11 mouse cellular contexts compared by ENCODE assay signal in genomic region chr2:181777715-181778114, GRCm38 (mm10). TPM values are rescaled to one million over a fixed set of nuclear protein-coding genes. Genes with fewer than 3 reads are reported as not detected.
DNase-seq lines count a peak whose midpoint lies in the region; ATAC-seq and TF ChIP-seq lines count a peak whose summit lies in the region.
"Had no signal": no experiment of that assay in that cellular context is flagged by ENCODE, and none has a peak within 500 bp of the region (broad histone marks: within the 10 kb centered on the region; RNA-seq: fewer than 3 reads in every experiment).

No protein-coding gene starts in this region.

- no peak overlapping the region for H3K27ac ChIP-seq in liver, embryonic 12.5 days
- H3K27ac ChIP-seq in ES-Bruce4 (ENCODE audit: insufficient read depth, low read length), result no peak overlapping the region
- H3K27ac ChIP-seq in embryonic facial prominence, embryonic 10.5 days (replicated peaks), result no peak overlapping the region
- H3K27ac ChIP-seq: embryonic facial prominence, embryonic 15.5 days; hindbrain, embryonic 15.5 days had no signal

- H3K4me1 ChIP-seq in liver, embryonic 12.5 days, result no peaks in the 10 kb centered on the region
- no peaks in the 10 kb centered on the region for H3K4me1 ChIP-seq in ES-Bruce4 (ENCODE audit: control insufficient read depth, insufficient read depth, low read length)
- H3K4me1 ChIP-seq in embryonic facial prominence, embryonic 10.5 days, result peaks cover 3% of the 10 kb centered on the region; the same call in 1 of the 2 replicates
- H3K4me1 ChIP-seq: embryonic facial prominence, embryonic 15.5 days had no signal

- peak; percentile 36 for TF ChIP-seq CTCF in ES-Bruce4 (IDR thresholded peaks at IDR 0.05; ENCODE audit: low read depth, low read length)

- no peak overlapping the region for H3K4me3 ChIP-seq in liver, embryonic 12.5 days
- H3K4me3 ChIP-seq in ES-Bruce4 (ENCODE audit: low read depth, low read length), result no peak overlapping the region
- no peak overlapping the region for H3K4me3 ChIP-seq in embryonic facial prominence, embryonic 10.5 days
- H3K4me3 ChIP-seq: embryonic facial prominence, embryonic 15.5 days; hindbrain, embryonic 15.5 days had no signal

- no peak overlapping the region for H3K9ac ChIP-seq in liver, embryonic 12.5 days
- no peak overlapping the region for H3K9ac ChIP-seq in ES-Bruce4 (ENCODE audit: low read depth, poor library complexity, severe bottlenecking)
- H3K9ac ChIP-seq: embryonic facial prominence, embryonic 15.5 days; hindbrain, embryonic 15.5 days had no signal

- H3K36me3 ChIP-seq in liver, embryonic 12.5 days, result no peaks in the 10 kb centered on the region
- H3K36me3 ChIP-seq in ES-Bruce4 (ENCODE audit: control insufficient read depth, insufficient read depth, low read length, poor library complexity, severe bottlenecking), result no peaks in the 10 kb centered on the region
- no peaks in the 10 kb centered on the region for H3K36me3 ChIP-seq in embryonic facial prominence, embryonic 10.5 days (replicated peaks)
- H3K36me3 ChIP-seq: embryonic facial prominence, embryonic 15.5 days; hindbrain, embryonic 15.5 days had no signal

- no peak for TF ChIP-seq POLR2A in ES-Bruce4 (IDR thresholded peaks at IDR 0.05; ENCODE audit: insufficient read depth, low read length)

- H3K27me3 ChIP-seq in liver, embryonic 12.5 days (replicated peaks), result no peaks in the 10 kb centered on the region
- H3K27me3 ChIP-seq in ES-Bruce4 (ENCODE audit: control insufficient read depth, insufficient read depth, low read length, poor library complexity, severe bottlenecking), result no peaks in the 10 kb centered on the region
- no peaks in the 10 kb centered on the region for H3K27me3 ChIP-seq in embryonic facial prominence, embryonic 10.5 days (replicated peaks; ENCODE audit: low read depth, poor library complexity, severe bottlenecking)
- H3K27me3 ChIP-seq: embryonic facial prominence, embryonic 15.5 days; hindbrain, embryonic 15.5 days had no signal

- DNase-seq in liver, result peak; percentile 13
- DNase-seq in T-cell, adult 2 months (ENCODE audit: low spot score), result peak; percentile 8
- peak; percentile 9 to 24 for DNase-seq in kidney, postnatal 4 days
- DNase-seq in embryonic facial prominence, embryonic 10.5 days (ENCODE audit: low spot score), result no peak
- DNase-seq in layer of hippocampus, postnatal 10 days (ENCODE audit: low spot score in 2 of 2), result no peak
- no peak for DNase-seq in lung, postnatal 4 days
- DNase-seq: gastrocnemius, postnatal 25 days had no signal

- TF ChIP-seq EP300 in ES-Bruce4 (IDR thresholded peaks at IDR 0.05; ENCODE audit: insufficient read depth, low read depth, low read length), result no peak

- H3K4me2 ChIP-seq in liver, embryonic 12.5 days, result no peak overlapping the region
- H3K4me2 ChIP-seq: embryonic facial prominence, embryonic 15.5 days; hindbrain, embryonic 15.5 days had no signal

- no peaks in the 10 kb centered on the region for H3K9me3 ChIP-seq in liver, embryonic 12.5 days (replicated peaks)
- no peaks in the 10 kb centered on the region for H3K9me3 ChIP-seq in ES-Bruce4 (replicated peaks; ENCODE audit: control insufficient read depth, insufficient read depth, low read length, poor library complexity, severe bottlenecking)
- H3K9me3 ChIP-seq in embryonic facial prominence, embryonic 10.5 days, result no peaks in the 10 kb centered on the region
- H3K9me3 ChIP-seq: embryonic facial prominence, embryonic 15.5 days; hindbrain, embryonic 15.5 days had no signal

- WGBS in liver, embryonic 12.5 days (ENCODE audit: insufficient replicate concordance), result 33% methylated on average over 2 of the region's 2 CpGs
- WGBS in embryonic facial prominence, embryonic 10.5 days, result 52% methylated on average over 2 of the region's 2 CpGs

- no peak for ATAC-seq in liver, embryonic 12.5 days

RNA-seq across cellular contexts. Expression of gene Myt1, which starts 14.6 kb away (rescaled TPM):
- 0.07 TPM in 1 of 2 replicates, not detected in the other for polyA plus RNA-seq in liver, embryonic 12.5 days (2016; fragmentation: Nextera tagmentation; extraction: Ambion mirVana)
- 0.13 TPM in 1 of 2 replicates, not detected in the other for polyA plus RNA-seq in ES-Bruce4 (2011; ENCODE audit: insufficient read depth, insufficient read length, low read depth, missing spikeins)
- 7.4 and 7.5 TPM in 2 replicates for polyA plus RNA-seq in embryonic facial prominence, embryonic 10.5 days (2016; fragmentation: Nextera tagmentation; extraction: Ambion mirVana)
- 10 to 100 TPM; 38.0 to 46.5 TPM for total RNA-seq in layer of hippocampus, postnatal 10 days (2021)
- total RNA-seq: gastrocnemius, postnatal 25 days had no signal

RNA-seq across cellular contexts. Expression of gene Pcmtd2, which starts 59.9 kb away (rescaled TPM):
- 18.2 TPM in 2 replicates for polyA plus RNA-seq in liver, embryonic 12.5 days (2016; fragmentation: Nextera tagmentation; extraction: Ambion mirVana)
- 22.4 and 26.0 TPM in 2 replicates for polyA plus RNA-seq in ES-Bruce4 (2011; ENCODE audit: insufficient read depth, insufficient read length, low read depth, missing spikeins)
- 26.1 and 30.8 TPM in 2 replicates for polyA plus RNA-seq in embryonic facial prominence, embryonic 10.5 days (2016; fragmentation: Nextera tagmentation; extraction: Ambion mirVana)
- 10 to 100 TPM; 54.3 to 60.7 TPM for total RNA-seq in layer of hippocampus, postnatal 10 days (2021)

Comparison
In these comparisons a context has a peak if more than half of its experiments do, and no peak if none do; other contexts are left out.
1. DNase-seq: peak in liver (single experiment), T-cell, adult 2 months (single experiment) and kidney, postnatal 4 days (2 of 2); none in embryonic facial prominence, embryonic 10.5 days (single experiment), layer of hippocampus, postnatal 10 days (0 of 2) and lung, postnatal 4 days (0 of 2).